Mouse (Mus musculus) lung, embryonic 16.5 days (tissue): ENCODE data around the gene Fam216a. TPM values are rescaled to one million over a fixed set of nuclear protein-coding genes. Genes with fewer than 3 reads are reported as not detected.
"Not testable (repeated sequence)": the region's sequence is repeated elsewhere in the genome, so short reads cannot be mapped to it uniquely, and the experiment has no call there.

Source experiments
- ATAC-seq: fragments of 200-750 bp; cut with Nextera tagmentation; 2 replicates; pipeline ENCODE4 v1.8.0; 2017; ENCODE audit warnings: low read depth, mild to moderate bottlenecking, moderate library complexity
- H3K27ac ChIP-seq: fragments of 300-500 bp; sonication (generic); 2 replicates; pipeline ENCODE4 v1.5.1; 2014; ENCODE audit warnings: mild to moderate bottlenecking, control low read depth, low read length
- H3K27me3 ChIP-seq: fragments of 300-500 bp; sonication (generic); 2 replicates; pipeline ENCODE4 v1.6.1; 2014; ENCODE audit warnings: low read depth, low read length, mixed read lengths; ENCODE audit not compliant: control insufficient read depth, insufficient read depth
- H3K36me3 ChIP-seq: fragments of 300-500 bp; sonication (generic); 2 replicates; pipeline ENCODE4 v1.6.1; 2014; ENCODE audit warnings: low read length; ENCODE audit not compliant: control insufficient read depth, insufficient read depth
- H3K4me1 ChIP-seq: fragments of 300-500 bp; sonication (generic); replicated peaks from 2 replicates; pipeline ENCODE4 v1.6.1; 2014; ENCODE audit warnings: low read length, mixed read lengths; ENCODE audit not compliant: control insufficient read depth, insufficient read depth
- H3K4me2 ChIP-seq: fragments of 300-500 bp; sonication (generic); 2 replicates; pipeline ENCODE4 v1.6.1; 2014; ENCODE audit warnings: low read depth, low read length, control low read depth
- H3K4me3 ChIP-seq: fragments of 300-500 bp; sonication (generic); 2 replicates; pipeline ENCODE4 v1.5.1; 2014; ENCODE audit warnings: mild to moderate bottlenecking, low read length, control low read depth
- H3K9ac ChIP-seq: fragments of 300-500 bp; sonication (generic); 2 replicates; pipeline ENCODE4 v1.6.1; 2014; ENCODE audit warnings: low read length, control low read depth
- H3K9me3 ChIP-seq: fragments of 300-500 bp; sonication (generic); 2 replicates; pipeline ENCODE4 v1.6.1; 2016; ENCODE audit warnings: low read length; ENCODE audit not compliant: control insufficient read depth
- WGBS: fragments of 180-500 bp; shearing (Covaris S2); extraction: QIAGEN DNeasy Blood & Tissue Kit; methylation state at CpG from one replicate; pipeline ENCODE4 v1.1.7; 2014; 5-methylcytosine and 5-hydroxymethylcytosine counted together
- polyA plus RNA-seq: library from polyadenylated mRNA; unstranded; fragments of >200 nt; fragmentation: Nextera tagmentation; extraction: Ambion mirVana; gene quantifications from 2 replicates; pipeline ENCODE4 v1.2.1, GENCODE M21; 2015

Gene Fam216a
- polyA plus RNA-seq, 1 experiment from 2014 or later = 65.2 TPM

- Histone ChIP-seq H3K27me3 (no peaks in the 10 kb centered on the region), H3K27ac (peak overlapping the region; percentile 76), H3K9ac (no peak overlapping the region), H3K9me3 (no peaks in the 10 kb centered on the region), H3K4me3 (no peak overlapping the region), H3K4me1 (peaks cover 18% of the 10 kb centered on the region), H3K4me2 (no peak overlapping the region), H3K36me3 (peaks cover 15% of the 10 kb centered on the region)
- WGBS = 63% methylated on average over 14 of the region's 14 CpGs
- peak; percentile 39; the same call in 1 of the 2 replicates for ATAC-seq
Measured at GRCm38 (mm10) chr5:122319474-122320204, 52.5 kb downstream of the Fam216a start.

- Histone ChIP-seq H3K27ac (peak overlapping the region; percentile 76), H3K4me1 (peaks cover 20% of the 10 kb centered on the region), H3K36me3 (peaks cover 15% of the 10 kb centered on the region)
- WGBS = 63% methylated on average over 3 of the region's 3 CpGs
- H3K27me3 ChIP-seq, H3K9ac ChIP-seq, H3K4me2 ChIP-seq, ATAC-seq, H3K4me3 ChIP-seq, H3K9me3 ChIP-seq: not testable (repeated sequence)
Measured at GRCm38 (mm10) chr5:122318976-122319375, 53.2 kb downstream of the Fam216a start.

- no peak overlapping the region for H3K4me3 ChIP-seq
- H3K27ac ChIP-seq = no peak overlapping the region; the same call in 1 of the 2 replicates
- 74% methylated on average over 3 of the region's 3 CpGs for WGBS
- ATAC-seq = no peak
- H3K4me1 ChIP-seq = peaks cover 20% of the 10 kb centered on the region
- H3K4me2 ChIP-seq = no peak overlapping the region
- H3K27me3 ChIP-seq = no peaks in the 10 kb centered on the region
- H3K9me3 ChIP-seq = no peaks in the 10 kb centered on the region
- H3K36me3 ChIP-seq = peaks cover 18% of the 10 kb centered on the region
- no peak overlapping the region for H3K9ac ChIP-seq
Measured at GRCm38 (mm10) chr5:122318100-122318499, 54.1 kb downstream of the Fam216a start.

- Histone ChIP-seq H3K9me3 (no peaks in the 10 kb centered on the region), H3K36me3 (peaks cover 18% of the 10 kb centered on the region), H3K4me1 (peaks cover 22% of the 10 kb centered on the region), H3K27me3 (no peaks in the 10 kb centered on the region), H3K27ac (no peak overlapping the region; the same call in 1 of the 2 replicates), H3K9ac (no peak overlapping the region), H3K4me2 (no peak overlapping the region), H3K4me3 (no peak overlapping the region)
- ATAC-seq = no peak
- WGBS = 71% methylated on average over 11 of the region's 11 CpGs
Measured at GRCm38 (mm10) chr5:122317329-122318045, 54.7 kb downstream of the Fam216a start.

- no peak overlapping the region for H3K4me3 ChIP-seq
- no peaks in the 10 kb centered on the region for H3K27me3 ChIP-seq
- H3K4me2 ChIP-seq = peak overlapping the region; percentile 9
- H3K27ac ChIP-seq = peak overlapping the region; percentile 55
- no peaks in the 10 kb centered on the region for H3K9me3 ChIP-seq
- no peak overlapping the region for H3K9ac ChIP-seq
- ATAC-seq = peak; percentile 94
- 38% methylated on average over 20 of the region's 20 CpGs for WGBS
- H3K36me3 ChIP-seq = peaks cover 7% of the 10 kb centered on the region; the same call in 1 of the 2 replicates
- peaks cover 22% of the 10 kb centered on the region for H3K4me1 ChIP-seq
Measured at GRCm38 (mm10) chr5:122314966-122315667, 57.0 kb downstream of the Fam216a start.

Other genes starting within 250 kb of the Fam216a start
- gene Ccdc63, start 231.5 kb downstream of the Fam216a start, polyA plus RNA-seq = 0.04 TPM in 1 of 2 replicates, not detected in the other
- gene Ppp1cc, start 214.1 kb downstream of the Fam216a start, polyA plus RNA-seq = 214 and 259 TPM in 2 replicates
- gene Hvcn1, start 165.6 kb downstream of the Fam216a start, polyA plus RNA-seq = 4.4 and 5.0 TPM in 2 replicates
- gene Tctn1, start 107.9 kb downstream of the Fam216a start, polyA plus RNA-seq = 6.5 and 7.4 TPM in 2 replicates
- gene Pptc7, start 88.0 kb downstream of the Fam216a start, polyA plus RNA-seq = 8.6 and 8.9 TPM in 2 replicates
- gene Rad9b, start 18.1 kb downstream of the Fam216a start, polyA plus RNA-seq = 10.2 and 11.4 TPM in 2 replicates
- 210 and 225 TPM in 2 replicates for gene Vps29, start 18.0 kb downstream of the Fam216a start, polyA plus RNA-seq
- 76.2 and 76.8 TPM in 2 replicates for gene Gpn3, start 488 bp downstream of the Fam216a start, polyA plus RNA-seq
- 158 and 162 TPM in 2 replicates for gene Arpc3, start 19.5 kb upstream of the Fam216a start, polyA plus RNA-seq
- 42.8 and 44.0 TPM in 2 replicates for gene Anapc7, start 49.3 kb upstream of the Fam216a start, polyA plus RNA-seq
- 28.8 TPM in 2 replicates for gene Atp2a2, start 129.9 kb upstream of the Fam216a start, polyA plus RNA-seq
- gene Ift81, start 242.2 kb upstream of the Fam216a start, polyA plus RNA-seq = 41.3 and 46.0 TPM in 2 replicates